Mouse (Mus musculus): ENCODE data around the gene Lcn12. TPM values are rescaled to one million over a fixed set of nuclear protein-coding genes. Genes with fewer than 3 reads are reported as not detected.

Gene Lcn12
- not detected in 2 replicates for polyA plus RNA-seq (2011; ENCODE audit: insufficient read length, low read depth, missing spikeins)

DNA sequence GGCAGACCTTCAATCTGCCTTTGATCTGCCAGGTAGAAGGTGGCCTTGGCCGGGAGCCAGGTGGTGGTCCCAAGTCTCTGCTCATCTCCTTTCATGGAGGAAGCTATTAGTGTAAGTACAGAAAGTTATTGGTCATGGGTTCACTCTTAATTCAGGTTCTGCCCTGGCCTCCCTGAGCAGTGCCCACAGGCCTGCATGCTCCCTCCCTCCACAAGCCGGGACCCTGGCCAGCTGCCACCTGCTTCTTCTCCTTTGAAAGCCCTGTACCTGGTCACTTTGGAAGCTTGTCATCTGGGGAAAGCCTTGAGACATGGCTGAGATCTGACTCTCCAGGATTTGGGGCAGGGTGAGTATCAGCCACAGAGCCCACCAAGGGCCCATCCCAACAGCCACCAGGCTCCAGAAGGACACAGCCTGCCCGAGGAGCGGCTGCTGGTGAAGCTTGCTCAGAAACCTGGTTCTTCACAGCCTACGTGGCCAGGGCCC is at the start of gene Lcn12:
Lcn12 (minus strand) TSS at position 436 of the 486 bp plus-strand sequence.
- Histone ChIP-seq H3K4me3 (ENCODE audit: insufficient read depth, low read length) (no peak within 1 kb of the TSS), H3K27ac (ENCODE audit: insufficient read depth, low read length) (no peak within 1 kb of the TSS), H3K4me1 (ENCODE audit: control insufficient read depth, insufficient read depth, low read length) (no peaks in the 10 kb centered on the region)
- TF ChIP-seq POLR2A (IDR thresholded peaks at IDR 0.05; ENCODE audit: low read depth, low read length) (no peak), CTCF (IDR thresholded peaks at IDR 0.05; ENCODE audit: borderline replicate concordance, insufficient read depth, low read length) (no peak)

DNA sequence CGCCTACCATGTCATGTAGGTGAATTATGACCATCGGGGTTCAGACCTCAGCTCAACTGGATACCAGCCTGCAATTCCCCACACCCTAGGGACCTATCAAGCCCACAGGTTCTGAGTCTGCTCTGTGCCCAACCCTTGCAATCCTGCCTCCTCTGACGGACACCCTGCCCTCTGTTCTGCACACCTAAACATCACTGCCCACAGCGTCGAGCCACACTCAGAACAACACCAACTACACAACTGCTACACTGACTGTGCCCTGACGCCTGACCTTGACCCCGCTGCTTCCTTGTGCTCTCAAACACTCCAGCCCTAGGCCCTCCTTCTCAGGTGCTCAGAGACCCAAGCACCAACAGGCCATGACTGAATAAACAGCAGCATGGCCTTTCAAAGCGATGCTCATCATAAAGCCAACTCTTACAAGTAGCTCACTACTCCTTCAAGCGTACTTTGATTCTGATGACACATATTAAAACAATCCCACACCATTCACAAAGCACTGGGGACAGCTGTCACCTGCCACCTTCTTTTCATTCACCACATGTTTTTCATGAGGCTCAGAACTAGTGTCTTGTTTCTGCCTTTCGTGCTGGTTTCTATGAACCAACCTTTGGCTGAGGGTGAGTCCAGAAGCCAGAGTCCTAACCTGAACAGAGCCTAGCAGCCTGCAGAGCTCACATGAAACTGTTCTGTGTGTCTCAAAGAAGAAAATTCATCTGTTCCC is 48.1 kb upstream of the Lcn12 start:
- Histone ChIP-seq H3K4me1 (ENCODE audit: control insufficient read depth, insufficient read depth, low read length) (peaks cover 9% of the 10 kb centered on the region), H3K27ac (ENCODE audit: insufficient read depth, low read length) (no peak overlapping the region; the same call in 1 of the 2 replicates), H3K4me3 (ENCODE audit: insufficient read depth, low read length) (no peak overlapping the region)
- TF ChIP-seq POLR2A (IDR thresholded peaks at IDR 0.05; ENCODE audit: low read depth, low read length) (no peak), CTCF (IDR thresholded peaks at IDR 0.05; ENCODE audit: borderline replicate concordance, insufficient read depth, low read length) (no peak)

- no peak for TF ChIP-seq POLR2A (IDR thresholded peaks at IDR 0.05; ENCODE audit: low read depth, low read length)
- TF ChIP-seq CTCF (IDR thresholded peaks at IDR 0.05; ENCODE audit: borderline replicate concordance, insufficient read depth, low read length) = no peak
- Histone ChIP-seq H3K4me1 (ENCODE audit: control insufficient read depth, insufficient read depth, low read length) (peaks cover 9% of the 10 kb centered on the region), H3K4me3 (ENCODE audit: insufficient read depth, low read length) (no peak overlapping the region), H3K27ac (ENCODE audit: insufficient read depth, low read length) (peak overlapping the region; percentile 67)
Measured at GRCm38 (mm10) chr2:25540541-25540948, 46.8 kb upstream of the Lcn12 start.

- H3K4me1 ChIP-seq (ENCODE audit: control insufficient read depth, insufficient read depth, low read length) = peaks cover 6% of the 10 kb centered on the region
- H3K4me3 ChIP-seq (ENCODE audit: insufficient read depth, low read length) = no peak overlapping the region
- TF ChIP-seq POLR2A (IDR thresholded peaks at IDR 0.05; ENCODE audit: low read depth, low read length) (no peak), CTCF (IDR thresholded peaks at IDR 0.05; ENCODE audit: borderline replicate concordance, insufficient read depth, low read length) (no peak)
- H3K27ac ChIP-seq (ENCODE audit: insufficient read depth, low read length) = no peak overlapping the region
Measured at GRCm38 (mm10) chr2:25536531-25536930, 42.8 kb upstream of the Lcn12 start.

DNA sequence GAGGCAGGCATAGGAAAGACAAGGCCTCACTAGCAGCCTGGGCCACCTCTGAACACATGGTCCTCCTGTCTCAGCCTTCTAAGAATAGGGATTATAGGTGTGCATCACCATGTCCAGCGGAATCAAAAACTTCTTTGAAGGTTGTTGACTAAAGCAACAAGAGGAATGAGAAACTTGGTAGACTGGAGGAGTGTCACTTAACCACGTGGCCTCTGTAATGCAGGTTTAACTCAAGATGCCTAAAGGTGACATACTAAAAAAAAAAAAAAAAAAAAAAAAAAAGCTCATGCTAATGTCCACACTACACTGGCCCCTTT is 41.1 kb upstream of the Lcn12 start:
- Histone ChIP-seq H3K4me3 (ENCODE audit: insufficient read depth, low read length) (no peak overlapping the region), H3K4me1 (ENCODE audit: control insufficient read depth, insufficient read depth, low read length) (peaks cover 6% of the 10 kb centered on the region), H3K27ac (ENCODE audit: insufficient read depth, low read length) (peak overlapping the region; percentile 97)
- TF ChIP-seq POLR2A (IDR thresholded peaks at IDR 0.05; ENCODE audit: low read depth, low read length) (no peak), CTCF (IDR thresholded peaks at IDR 0.05; ENCODE audit: borderline replicate concordance, insufficient read depth, low read length) (no peak)

DNA sequence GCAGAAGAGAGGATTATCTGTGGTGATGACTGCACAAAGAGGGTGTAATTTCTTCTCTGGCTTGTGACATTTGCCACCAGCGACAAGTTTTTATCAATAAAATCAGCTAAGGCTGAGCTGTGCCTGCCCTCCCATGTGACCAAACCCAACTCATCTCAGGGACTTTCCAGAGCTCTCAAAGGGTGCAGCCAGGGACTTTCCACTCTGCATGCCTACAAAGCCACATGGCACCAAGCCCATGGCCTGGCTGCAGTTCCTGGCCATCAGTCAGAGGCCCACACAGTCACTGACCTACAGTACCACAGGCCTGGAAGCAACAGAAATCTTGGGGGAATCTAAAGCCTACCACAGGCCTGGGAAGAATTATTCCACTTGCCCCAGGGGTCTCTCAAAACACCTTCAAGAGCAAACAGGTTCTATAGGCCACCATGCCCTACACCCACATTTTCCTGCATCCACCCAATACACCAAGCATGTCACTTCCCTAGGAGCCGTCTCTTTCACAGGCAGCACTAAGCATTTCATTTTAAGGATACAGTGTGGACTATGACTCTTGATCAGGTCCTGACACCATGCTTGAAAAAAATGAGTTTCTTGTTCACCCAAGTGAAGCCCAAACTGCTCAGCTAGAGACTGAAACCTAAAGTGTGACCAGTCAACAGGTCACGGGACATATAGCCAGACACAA is 40.6 kb upstream of the Lcn12 start:
- peak overlapping the region; percentile 97 for H3K27ac ChIP-seq (ENCODE audit: insufficient read depth, low read length)
- H3K4me1 ChIP-seq (ENCODE audit: control insufficient read depth, insufficient read depth, low read length) = peaks cover 6% of the 10 kb centered on the region
- no peak overlapping the region for H3K4me3 ChIP-seq (ENCODE audit: insufficient read depth, low read length)
- TF ChIP-seq CTCF (IDR thresholded peaks at IDR 0.05; ENCODE audit: borderline replicate concordance, insufficient read depth, low read length) (no peak), POLR2A (IDR thresholded peaks at IDR 0.05; ENCODE audit: low read depth, low read length) (no peak)

DNA sequence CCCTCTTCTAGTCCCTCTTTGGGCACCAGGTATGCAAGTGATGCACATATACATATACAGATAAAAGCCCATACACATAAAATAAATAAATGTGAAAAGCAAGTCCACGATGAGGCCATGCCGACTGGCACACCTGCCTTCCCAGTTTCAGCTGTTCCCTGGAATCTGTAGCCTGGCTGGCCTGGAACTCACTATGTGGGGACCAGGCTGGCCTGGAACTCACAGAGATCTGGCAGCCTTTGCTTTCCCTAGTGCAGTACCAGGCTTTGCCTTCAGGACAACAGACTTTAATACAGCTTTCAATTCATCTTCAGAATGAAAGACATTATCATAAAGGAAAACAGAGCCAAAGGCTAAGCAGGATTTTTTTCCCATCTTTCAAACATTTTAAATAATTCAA is 40.0 kb upstream of the Lcn12 start:
- no peak for TF ChIP-seq CTCF (IDR thresholded peaks at IDR 0.05; ENCODE audit: borderline replicate concordance, insufficient read depth, low read length)
- TF ChIP-seq POLR2A (IDR thresholded peaks at IDR 0.05; ENCODE audit: low read depth, low read length) = no peak
- Histone ChIP-seq H3K4me1 (ENCODE audit: control insufficient read depth, insufficient read depth, low read length) (peaks cover 6% of the 10 kb centered on the region), H3K4me3 (ENCODE audit: insufficient read depth, low read length) (no peak overlapping the region), H3K27ac (ENCODE audit: insufficient read depth, low read length) (peak overlapping the region; percentile 94)

DNA sequence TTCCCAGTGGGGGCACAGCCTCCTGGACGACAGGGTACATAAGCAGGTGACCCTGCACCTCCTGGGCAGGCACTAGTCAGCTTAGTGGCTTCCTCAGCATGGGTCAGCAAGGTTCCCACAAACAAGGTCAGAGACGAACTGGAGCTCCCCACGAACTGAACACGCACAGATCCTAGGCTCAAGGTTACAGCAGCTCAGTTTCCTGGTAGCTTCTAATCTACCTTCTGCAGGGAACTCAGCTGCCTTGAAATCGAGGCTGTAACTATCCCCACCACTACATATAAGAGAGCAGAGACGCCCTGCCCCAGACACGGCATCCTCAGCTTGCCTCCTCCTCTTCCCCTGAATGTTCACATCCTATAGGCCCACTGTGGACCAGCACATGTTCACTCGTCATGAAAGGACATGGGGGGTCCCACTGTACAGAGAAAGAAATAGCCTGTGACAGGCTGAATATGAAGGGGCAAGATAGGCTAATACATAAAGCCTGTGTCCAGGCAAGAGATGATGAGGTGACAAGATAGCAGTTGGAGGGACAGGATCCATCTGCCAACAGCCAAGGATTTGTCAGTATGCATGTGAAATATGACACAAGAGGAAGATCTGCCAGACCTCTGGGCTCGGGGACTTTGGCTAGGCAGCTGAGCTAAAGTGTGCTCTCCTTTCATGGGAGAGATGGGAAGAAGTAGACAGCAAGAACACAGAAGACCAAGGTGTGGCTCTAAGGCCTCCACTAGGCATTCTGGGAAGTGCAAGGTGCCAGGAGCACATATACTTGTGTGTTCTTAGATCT is 33.0 kb upstream of the Lcn12 start:
- Histone ChIP-seq H3K4me1 (ENCODE audit: control insufficient read depth, insufficient read depth, low read length) (no peaks in the 10 kb centered on the region), H3K4me3 (ENCODE audit: insufficient read depth, low read length) (no peak overlapping the region), H3K27ac (ENCODE audit: insufficient read depth, low read length) (no peak overlapping the region)
- no peak for TF ChIP-seq POLR2A (IDR thresholded peaks at IDR 0.05; ENCODE audit: low read depth, low read length)
- TF ChIP-seq CTCF (IDR thresholded peaks at IDR 0.05; ENCODE audit: borderline replicate concordance, insufficient read depth, low read length) = no peak

DNA sequence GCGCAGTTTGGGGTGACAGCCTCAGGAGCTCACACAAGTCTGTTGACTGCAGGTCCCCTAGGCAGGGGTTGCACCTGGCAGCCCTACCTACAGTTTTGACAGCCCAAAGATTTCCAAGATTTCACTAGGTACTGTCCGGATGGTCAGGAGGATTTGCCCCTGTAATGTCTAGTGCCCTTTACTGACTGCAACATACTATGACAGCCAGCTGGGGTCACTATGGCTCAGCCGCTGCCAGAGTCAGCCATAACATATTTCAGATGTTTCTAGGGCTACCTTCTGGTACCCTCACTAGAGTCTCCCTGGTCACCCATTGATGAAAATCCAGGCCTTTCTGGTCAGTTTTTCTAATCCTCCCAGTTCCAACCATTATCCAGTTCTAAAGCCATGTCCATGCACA is 16.2 kb upstream of the Lcn12 start:
- H3K4me3 ChIP-seq (ENCODE audit: insufficient read depth, low read length) = no peak overlapping the region
- H3K4me1 ChIP-seq (ENCODE audit: control insufficient read depth, insufficient read depth, low read length) = no peaks in the 10 kb centered on the region
- TF ChIP-seq POLR2A (IDR thresholded peaks at IDR 0.05; ENCODE audit: low read depth, low read length) (no peak), CTCF (IDR thresholded peaks at IDR 0.05; ENCODE audit: borderline replicate concordance, insufficient read depth, low read length) (peak; percentile 21; the same call in 1 of the 2 replicates)
- H3K27ac ChIP-seq (ENCODE audit: insufficient read depth, low read length) = no peak overlapping the region

All from embryonic fibroblast, embryonic 13.5 days (primary cell).